Mouse (Mus musculus) midbrain, embryonic 16.5 days (tissue): ENCODE results near the gene Pum1. TPM values are rescaled to one million over a fixed set of nuclear protein-coding genes. Genes with fewer than 3 reads are reported as not detected.
"Not testable (repeated sequence)": the region's sequence is repeated elsewhere in the genome, so short reads cannot be mapped to it uniquely, and the experiment has no call there.

Source experiments
- ATAC-seq: fragments of 200-750 bp; cut with Nextera tagmentation; 2 replicates; pipeline ENCODE4 v1.8.0; 2017; ENCODE audit warnings: moderate TSS enrichment
- H3K27ac ChIP-seq: fragments of 300-500 bp; sonication (generic); 2 replicates; pipeline ENCODE4 v1.5.1; 2014; ENCODE audit warnings: mild to moderate bottlenecking, low read length, mixed read lengths
- H3K27me3 ChIP-seq: fragments of 300-500 bp; sonication (generic); 2 replicates; pipeline ENCODE4 v1.6.1; 2014; ENCODE audit warnings: low read depth, low read length, mixed read lengths; ENCODE audit not compliant: control insufficient read depth, insufficient read depth
- H3K36me3 ChIP-seq: fragments of 300-500 bp; sonication (generic); 2 replicates; pipeline ENCODE4 v1.6.1; 2014; ENCODE audit warnings: mild to moderate bottlenecking, low read length, moderate library complexity, mixed read lengths; ENCODE audit not compliant: control insufficient read depth, insufficient read depth
- H3K4me1 ChIP-seq: fragments of 300-500 bp; sonication (generic); 2 replicates; pipeline ENCODE4 v1.6.1; 2014; ENCODE audit warnings: mild to moderate bottlenecking, low read length, mixed read lengths; ENCODE audit not compliant: control insufficient read depth, insufficient read depth
- H3K4me2 ChIP-seq: fragments of 300-500 bp; sonication (generic); 2 replicates; pipeline ENCODE4 v1.6.1; 2014; ENCODE audit warnings: mild to moderate bottlenecking, low read length, mixed read lengths
- H3K4me3 ChIP-seq: fragments of 300-500 bp; sonication (generic); 2 replicates; pipeline ENCODE4 v1.5.1; 2014; ENCODE audit warnings: low read depth, mild to moderate bottlenecking, low read length, moderate library complexity, mixed read lengths
- H3K9ac ChIP-seq: fragments of 300-500 bp; sonication (generic); 2 replicates; pipeline ENCODE4 v1.6.1; 2014; ENCODE audit warnings: low read depth, low read length, mixed read lengths
- H3K9me3 ChIP-seq: fragments of 300-500 bp; sonication (generic); replicated peaks from 2 replicates; pipeline ENCODE4 v1.6.1; 2014; ENCODE audit warnings: mild to moderate bottlenecking, low read length, mixed read lengths; ENCODE audit not compliant: control insufficient read depth, poor library complexity, severe bottlenecking
- WGBS: fragments of 180-500 bp; shearing (Covaris S2); extraction: QIAGEN DNeasy Blood & Tissue Kit; methylation state at CpG from one replicate; pipeline ENCODE4 v1.1.7; 2014; 5-methylcytosine and 5-hydroxymethylcytosine counted together
- polyA plus RNA-seq: library from polyadenylated mRNA; unstranded; fragments of >200 nt; fragmentation: Nextera tagmentation; extraction: Ambion mirVana; gene quantifications from 2 replicates; pipeline ENCODE4 v1.2.1, GENCODE M21; 2015

Pum1 gene
- polyA plus RNA-seq, 1 experiment from 2014 or later: 99.4 TPM

GRCm38 (mm10) chr4:130664414-130665029, 1.4 kb downstream of the Pum1 start:
- Histone ChIP-seq H3K27me3 (no peaks in the 10 kb centered on the region), H3K4me1 (peaks cover 42% of the 10 kb centered on the region), H3K27ac (peak overlapping the region; percentile 89; the same call in 1 of the 2 replicates), H3K9ac (peak overlapping the region; percentile 74), H3K4me2 (peak overlapping the region; percentile 92), H3K36me3 (no peaks in the 10 kb centered on the region), H3K4me3 (peak overlapping the region; percentile 55), H3K9me3 (no peaks in the 10 kb centered on the region)
- 4% methylated on average over 7 of the region's 7 CpGs for WGBS
- no peak for ATAC-seq

- Histone ChIP-seq H3K4me3 (peak overlapping the region; percentile 24), H3K4me2 (peak overlapping the region; percentile 92), H3K9me3 (no peaks in the 10 kb centered on the region), H3K27me3 (no peaks in the 10 kb centered on the region), H3K9ac (no peak overlapping the region), H3K36me3 (no peaks in the 10 kb centered on the region), H3K4me1 (peaks cover 42% of the 10 kb centered on the region), H3K27ac (no peak overlapping the region)
- 8% methylated on average over 1 of the region's 1 CpGs for WGBS
- no peak for ATAC-seq
Observed at GRCm38 (mm10) chr4:130665176-130665575, 2.1 kb downstream of the Pum1 start.

GRCm38 (mm10) chr4:130667686-130668085, 4.6 kb downstream of the Pum1 start:
- Histone ChIP-seq H3K9me3 (no peaks in the 10 kb centered on the region), H3K4me3 (no peak overlapping the region), H3K4me2 (peak overlapping the region; percentile 21; the same call in 1 of the 2 replicates), H3K9ac (no peak overlapping the region), H3K36me3 (peaks cover 11% of the 10 kb centered on the region), H3K4me1 (peaks cover 55% of the 10 kb centered on the region), H3K27me3 (no peaks in the 10 kb centered on the region), H3K27ac (no peak overlapping the region)
- no peak for ATAC-seq
- 82% methylated on average over 2 of the region's 2 CpGs for WGBS

GRCm38 (mm10) chr4:130668541-130668940, 5.4 kb downstream of the Pum1 start:
- 0 out of 2 replicates have a peak overlapping the region, but pooled peaks have one; percentile 18 for H3K4me2 ChIP-seq

GRCm38 (mm10) chr4:130668991-130669390, 5.9 kb downstream of the Pum1 start:
- Histone ChIP-seq H3K9me3 (no peaks in the 10 kb centered on the region), H3K4me3 (no peak overlapping the region), H3K9ac (no peak overlapping the region), H3K4me1 (peaks cover 55% of the 10 kb centered on the region), H3K36me3 (peaks cover 15% of the 10 kb centered on the region), H3K27ac (no peak overlapping the region), H3K4me2 (no peak overlapping the region), H3K27me3 (no peaks in the 10 kb centered on the region)
- WGBS: 60% methylated on average over 7 of the region's 7 CpGs
- ATAC-seq: no peak

More at GRCm38 (mm10) chr4:130668541-130668940, 5.4 kb downstream of the Pum1 start:
- Histone ChIP-seq H3K9ac (no peak overlapping the region), H3K9me3 (no peaks in the 10 kb centered on the region), H3K4me1 (peaks cover 55% of the 10 kb centered on the region), H3K27ac (no peak overlapping the region), H3K27me3 (no peaks in the 10 kb centered on the region), H3K4me3 (no peak overlapping the region), H3K36me3 (peaks cover 13% of the 10 kb centered on the region)
- whole genome bisulfite sequencing: 46% methylated on average over 2 of the region's 2 CpGs
- ATAC-seq: no peak

- peaks cover 15% of the 10 kb centered on the region for H3K36me3 ChIP-seq
- not testable (repeated sequence) for H3K27me3 ChIP-seq, H3K27ac ChIP-seq, ATAC-seq, H3K4me3 ChIP-seq, H3K4me2 ChIP-seq, H3K9ac ChIP-seq, H3K9me3 ChIP-seq
- H3K4me1 ChIP-seq: peaks cover 57% of the 10 kb centered on the region
- WGBS: 77% methylated on average over 5 of the region's 5 CpGs
Observed at GRCm38 (mm10) chr4:130670023-130670422, 6.9 kb downstream of the Pum1 start.

- no peaks in the 10 kb centered on the region for H3K27me3 ChIP-seq
- H3K9ac ChIP-seq: no peak overlapping the region
- H3K4me1 ChIP-seq: peaks cover 45% of the 10 kb centered on the region
- no peak overlapping the region for H3K4me3 ChIP-seq
- no peak overlapping the region for H3K4me2 ChIP-seq
- 94% methylated on average over 4 of the region's 4 CpGs for WGBS
- no peaks in the 10 kb centered on the region for H3K9me3 ChIP-seq
- H3K27ac ChIP-seq: no peak overlapping the region
- peak; percentile 60; the same call in 1 of the 2 replicates for ATAC-seq
- peaks cover 15% of the 10 kb centered on the region for H3K36me3 ChIP-seq
Observed at GRCm38 (mm10) chr4:130671079-130671845, 8.1 kb downstream of the Pum1 start.

GRCm38 (mm10) chr4:130672161-130672560, 9.0 kb downstream of the Pum1 start:
- Histone ChIP-seq H3K36me3 (peaks cover 15% of the 10 kb centered on the region), H3K4me3 (no peak overlapping the region), H3K27me3 (no peaks in the 10 kb centered on the region), H3K9ac (no peak overlapping the region), H3K4me2 (no peak overlapping the region), H3K9me3 (no peaks in the 10 kb centered on the region), H3K27ac (no peak overlapping the region), H3K4me1 (peaks cover 40% of the 10 kb centered on the region)
- ATAC-seq: no peak

- no peak overlapping the region for H3K9ac ChIP-seq
- ATAC-seq: no peak
- 93% methylated on average over 2 of the region's 2 CpGs for WGBS
- no peaks in the 10 kb centered on the region for H3K27me3 ChIP-seq
- H3K4me2 ChIP-seq: no peak overlapping the region
- H3K4me1 ChIP-seq: peaks cover 11% of the 10 kb centered on the region
- H3K9me3 ChIP-seq: no peaks in the 10 kb centered on the region
- peaks cover 10% of the 10 kb centered on the region for H3K36me3 ChIP-seq
- H3K27ac ChIP-seq: no peak overlapping the region
- no peak overlapping the region for H3K4me3 ChIP-seq
Observed at GRCm38 (mm10) chr4:130676746-130677145, 13.6 kb downstream of the Pum1 start.
